Mouse (Mus musculus) forebrain, embryonic 14.5 days (tissue): ENCODE results near the gene Ppie. TPM values are rescaled to one million over a fixed set of nuclear protein-coding genes. Genes with fewer than 3 reads are reported as not detected.

Source experiments
- ATAC-seq: fragments of 200-750 bp; cut with Nextera tagmentation; 2 replicates; pipeline ENCODE4 v1.8.0; 2017; ENCODE audit warnings: mild to moderate bottlenecking, moderate library complexity
- DNase-seq: peaks from one replicate; pipeline ENCODE4 v3.0.0-alpha.2; 2015; ENCODE audit warnings: low spot score
- H3K27ac ChIP-seq: fragments of 300-500 bp; sonication (generic); 2 replicates; pipeline ENCODE4 v1.5.1; 2014; ENCODE audit warnings: low read depth, mild to moderate bottlenecking, control low read depth, low read length, moderate library complexity
- H3K27me3 ChIP-seq: fragments of 300-500 bp; sonication (generic); replicated peaks from 2 replicates; pipeline ENCODE4 v1.6.1; 2014; ENCODE audit warnings: low read length, control low read depth, mixed read lengths; ENCODE audit not compliant: control insufficient read depth, insufficient read depth
- H3K36me3 ChIP-seq: fragments of 300-500 bp; sonication (generic); 2 replicates; pipeline ENCODE4 v1.6.1; 2014; ENCODE audit warnings: low read length, control low read depth; ENCODE audit not compliant: control insufficient read depth, insufficient read depth
- H3K4me1 ChIP-seq: fragments of 300-500 bp; sonication (generic); 2 replicates; pipeline ENCODE4 v1.6.1; 2014; ENCODE audit warnings: antibody characterized with exemption, low read length, control low read depth; ENCODE audit not compliant: control insufficient read depth, insufficient read depth
- H3K4me2 ChIP-seq: fragments of 300-500 bp; sonication (generic); 2 replicates; pipeline ENCODE4 v1.6.1; 2014; ENCODE audit warnings: mild to moderate bottlenecking, control low read depth, low read length
- H3K4me3 ChIP-seq: fragments of 300-500 bp; sonication (generic); 2 replicates; pipeline ENCODE4 v1.5.1; 2014; ENCODE audit warnings: low read depth, low read length, control low read depth
- H3K9ac ChIP-seq: fragments of 300-500 bp; sonication (generic); 2 replicates; pipeline ENCODE4 v1.6.1; 2014; ENCODE audit warnings: mild to moderate bottlenecking, low read length, control low read depth, moderate library complexity
- H3K9me3 ChIP-seq: fragments of 300-500 bp; sonication (generic); replicated peaks from 2 replicates; pipeline ENCODE4 v1.6.1; 2016; ENCODE audit warnings: low read length, control low read depth, mixed read lengths; ENCODE audit not compliant: control insufficient read depth
- WGBS: fragments of 180-500 bp; shearing (Covaris S2); extraction: QIAGEN DNeasy Blood & Tissue Kit; methylation state at CpG from one replicate; pipeline ENCODE4 v1.1.7; 2014; 5-methylcytosine and 5-hydroxymethylcytosine counted together
- polyA plus RNA-seq: library from polyadenylated mRNA; unstranded; fragments of >200 nt; fragmentation: Nextera tagmentation; extraction: Ambion mirVana; gene quantifications from 2 replicates; pipeline ENCODE4 v1.2.1, GENCODE M21; 2014

The Ppie gene
- polyA plus RNA-seq, 1 experiment from 2014 or later = 88.3 TPM

GRCm38 (mm10) chr4:123160571-123160970 lies 20.8 kb upstream of the Ppie start:
- 86% methylated on average over 6 of the region's 6 CpGs for WGBS
- peaks cover 3% of the 10 kb centered on the region; the same call in 1 of the 2 replicates for H3K4me1 ChIP-seq
- H3K36me3 ChIP-seq = no peaks in the 10 kb centered on the region
- DNase-seq (no peak), ATAC-seq (no peak)
- H3K9me3 ChIP-seq = no peaks in the 10 kb centered on the region
- no peak overlapping the region for H3K4me2 ChIP-seq
- no peak overlapping the region for H3K4me3 ChIP-seq
- no peaks in the 10 kb centered on the region for H3K27me3 ChIP-seq
- no peak overlapping the region for H3K27ac ChIP-seq
- no peak overlapping the region for H3K9ac ChIP-seq

GRCm38 (mm10) chr4:123155840-123156239 lies 16.1 kb upstream of the Ppie start:
- no peak overlapping the region for H3K4me3 ChIP-seq
- H3K36me3 ChIP-seq = no peaks in the 10 kb centered on the region
- no peak overlapping the region for H3K4me2 ChIP-seq
- H3K27me3 ChIP-seq = no peaks in the 10 kb centered on the region
- DNase-seq (no peak), ATAC-seq (no peak)
- H3K9me3 ChIP-seq = no peaks in the 10 kb centered on the region
- no peak overlapping the region for H3K9ac ChIP-seq
- H3K4me1 ChIP-seq = no peaks in the 10 kb centered on the region
- no peak overlapping the region for H3K27ac ChIP-seq

- Histone ChIP-seq H3K9ac (no peak overlapping the region), H3K4me2 (no peak overlapping the region), H3K36me3 (no peaks in the 10 kb centered on the region), H3K27ac (no peak overlapping the region), H3K9me3 (no peaks in the 10 kb centered on the region), H3K4me1 (no peaks in the 10 kb centered on the region), H3K27me3 (no peaks in the 10 kb centered on the region), H3K4me3 (no peak overlapping the region)
- 73% methylated on average over 2 of the region's 2 CpGs for WGBS
- DNase-seq (no peak), ATAC-seq (no peak)
Measured at GRCm38 (mm10) chr4:123155427-123155826, 15.7 kb upstream of the Ppie start.

GRCm38 (mm10) chr4:123155004-123155403 lies 15.3 kb upstream of the Ppie start:
- Histone ChIP-seq H3K9ac (no peak overlapping the region), H3K27me3 (no peaks in the 10 kb centered on the region), H3K4me3 (no peak overlapping the region), H3K9me3 (no peaks in the 10 kb centered on the region), H3K27ac (no peak overlapping the region), H3K4me1 (no peaks in the 10 kb centered on the region), H3K4me2 (no peak overlapping the region), H3K36me3 (no peaks in the 10 kb centered on the region)
- peak; percentile 84 for DNase-seq
- ATAC-seq = no peak
- 27% methylated on average over 4 of the region's 4 CpGs for WGBS

- H3K36me3 ChIP-seq = no peaks in the 10 kb centered on the region
- WGBS = 52% methylated on average over 5 of the region's 5 CpGs
- H3K9me3 ChIP-seq = no peaks in the 10 kb centered on the region
- H3K4me3 ChIP-seq = no peak overlapping the region
- H3K9ac ChIP-seq = no peak overlapping the region
- peak; percentile 5 for DNase-seq
- H3K27ac ChIP-seq = no peak overlapping the region
- H3K27me3 ChIP-seq = no peaks in the 10 kb centered on the region
- no peak overlapping the region for H3K4me2 ChIP-seq
- H3K4me1 ChIP-seq = no peaks in the 10 kb centered on the region
- ATAC-seq = 0 out of 2 replicates have a peak, but pooled peaks have one; percentile 26
Measured at GRCm38 (mm10) chr4:123152976-123153375, 13.2 kb upstream of the Ppie start.

- Histone ChIP-seq H3K4me3 (no peak overlapping the region), H3K4me1 (no peaks in the 10 kb centered on the region), H3K27ac (no peak overlapping the region), H3K4me2 (no peak overlapping the region), H3K27me3 (no peaks in the 10 kb centered on the region; the same call in 1 of the 2 replicates), H3K9me3 (no peaks in the 10 kb centered on the region), H3K9ac (no peak overlapping the region), H3K36me3 (no peaks in the 10 kb centered on the region)
- 75% methylated on average over 4 of the region's 4 CpGs for WGBS
- ATAC-seq (no peak), DNase-seq (no peak)
Measured at GRCm38 (mm10) chr4:123152003-123152402, 12.3 kb upstream of the Ppie start.

GRCm38 (mm10) chr4:123147446-123148150 lies 7.8 kb upstream of the Ppie start:
- Histone ChIP-seq H3K9me3 (no peaks in the 10 kb centered on the region), H3K4me1 (no peaks in the 10 kb centered on the region), H3K9ac (no peak overlapping the region), H3K36me3 (no peaks in the 10 kb centered on the region), H3K27ac (no peak overlapping the region), H3K4me2 (no peak overlapping the region), H3K4me3 (no peak overlapping the region), H3K27me3 (no peaks in the 10 kb centered on the region; the same call in 1 of the 2 replicates)
- no peak for ATAC-seq
- WGBS = 80% methylated on average over 5 of the region's 5 CpGs
- no peak for DNase-seq

- ATAC-seq (no peak), DNase-seq (no peak)
- Histone ChIP-seq H3K4me2 (no peak overlapping the region), H3K36me3 (peaks cover 38% of the 10 kb centered on the region), H3K9me3 (no peaks in the 10 kb centered on the region), H3K9ac (no peak overlapping the region), H3K4me1 (peaks cover 12% of the 10 kb centered on the region), H3K27ac (no peak overlapping the region), H3K27me3 (no peaks in the 10 kb centered on the region), H3K4me3 (no peak overlapping the region)
- WGBS = 87% methylated on average over 3 of the region's 3 CpGs
Measured at GRCm38 (mm10) chr4:123137551-123137950, 2.2 kb downstream of the Ppie start.

GRCm38 (mm10) chr4:123127051-123127450 lies 12.7 kb downstream of the Ppie start:
- ATAC-seq (no peak), DNase-seq (no peak)
- Histone ChIP-seq H3K9me3 (no peaks in the 10 kb centered on the region), H3K9ac (no peak overlapping the region), H3K27ac (no peak overlapping the region), H3K4me3 (no peak overlapping the region), H3K36me3 (peaks cover 64% of the 10 kb centered on the region), H3K27me3 (no peaks in the 10 kb centered on the region), H3K4me2 (no peak overlapping the region), H3K4me1 (no peaks in the 10 kb centered on the region)
- WGBS = 89% methylated on average over 4 of the region's 4 CpGs
